Mouse (Mus musculus) C2C12 (cell line): ENCODE data around the gene Ankrd50.

ENCODE experiments used
- CEBPB ChIP-seq: IDR thresholded peaks from one replicate; pipeline ENCODE4 v1.6.1; 2011; ENCODE audit warnings: low read depth, mild to moderate bottlenecking, control low read depth, moderate library complexity
- CTCF ChIP-seq: IDR thresholded peaks from one replicate; pipeline ENCODE4 v1.5.1; 2011; ENCODE audit not compliant: control insufficient read depth, insufficient read depth, insufficient read length
- MAX ChIP-seq: IDR thresholded peaks from one replicate; pipeline ENCODE4 v1.6.1; 2011; ENCODE audit warnings: mild to moderate bottlenecking, control low read depth
- MYOG ChIP-seq: IDR thresholded peaks from one replicate; pipeline ENCODE4 v1.6.1; 2011; ENCODE audit not compliant: control insufficient read depth, insufficient read length; ENCODE audit errors: extremely low read depth
- USF1 ChIP-seq: IDR thresholded peaks from one replicate; pipeline ENCODE4 v1.6.1; 2011; ENCODE audit warnings: low read depth, mild to moderate bottlenecking, control low read depth, moderate library complexity

DNA sequence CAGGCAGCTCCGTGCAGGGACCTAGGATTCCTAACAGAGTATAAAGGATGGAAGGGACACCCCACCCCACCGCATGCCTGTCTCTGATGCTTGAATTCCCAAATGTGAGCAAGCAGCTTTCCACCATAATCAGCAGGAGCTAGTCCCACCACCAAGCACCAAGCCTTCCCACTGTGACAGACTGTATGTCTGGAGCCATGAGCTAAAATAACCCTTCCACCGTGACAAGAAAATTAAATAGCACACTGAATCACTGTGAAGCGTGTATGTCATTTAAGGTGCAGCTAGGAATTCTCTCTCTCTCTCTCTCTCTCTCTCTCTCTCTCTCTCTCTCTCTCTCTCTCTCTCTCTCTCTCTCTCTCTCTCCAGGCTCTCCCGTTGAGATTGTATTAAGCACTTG lies 16.7 kb upstream of the Ankrd50 start:
- TF ChIP-seq CTCF (no peak), MAX (no peak), USF1 (no peak), CEBPB (no peak), MYOG (no peak)
